Mouse (Mus musculus): ENCODE measurements around the gene Capn9.

Gene Capn9

GRCm38 (mm10) chr8:124572430-124572775 is 3.5 kb upstream of the Capn9 start:
- no peak for DNase-seq

GRCm38 (mm10) chr8:124573552-124574340 is 2.2 kb upstream of the Capn9 start:
- DNase-seq, result peak; percentile 86

- DNase-seq, result no peak
Observed at GRCm38 (mm10) chr8:124576751-124577150, 840 bp downstream of the Capn9 start.

GRCm38 (mm10) chr8:124585718-124586425 is 10.0 kb downstream of the Capn9 start:
- DNase-seq, result no peak

- no peak for DNase-seq
Observed at GRCm38 (mm10) chr8:124586556-124586955, 10.6 kb downstream of the Capn9 start.

- no peak for DNase-seq
Observed at GRCm38 (mm10) chr8:124589393-124589792, 13.5 kb downstream of the Capn9 start.

GRCm38 (mm10) chr8:124604066-124604465 is 28.2 kb downstream of the Capn9 start:
- DNase-seq, result no peak

- no peak for DNase-seq
Observed at GRCm38 (mm10) chr8:124608239-124608971, 32.5 kb downstream of the Capn9 start.

GRCm38 (mm10) chr8:124608972-124609353 is 33.1 kb downstream of the Capn9 start:
- DNase-seq, result no peak

GRCm38 (mm10) chr8:124614325-124614724 is 38.4 kb downstream of the Capn9 start:
- DNase-seq, result no peak

- peak; percentile 56 for DNase-seq
Observed at GRCm38 (mm10) chr8:124617266-124617869, 41.5 kb downstream of the Capn9 start.

GRCm38 (mm10) chr8:124618252-124618651 is 42.3 kb downstream of the Capn9 start:
- no peak for DNase-seq

- DNase-seq, result no peak
Observed at GRCm38 (mm10) chr8:124621255-124621654, 45.3 kb downstream of the Capn9 start.

- no peak for DNase-seq
Observed at GRCm38 (mm10) chr8:124626251-124626650, 50.3 kb downstream of the Capn9 start.

- no peak for DNase-seq
Observed at GRCm38 (mm10) chr8:124630489-124630888, 54.6 kb downstream of the Capn9 start.

GRCm38 (mm10) chr8:124630891-124631290 is 55.0 kb downstream of the Capn9 start:
- DNase-seq, result no peak

GRCm38 (mm10) chr8:124631966-124632365 is 56.1 kb downstream of the Capn9 start:
- DNase-seq, result no peak

GRCm38 (mm10) chr8:124633001-124633703 is 57.2 kb downstream of the Capn9 start:
- DNase-seq, result no peak

- no peak for DNase-seq
Observed at GRCm38 (mm10) chr8:124634411-124635246, 58.7 kb downstream of the Capn9 start.

- DNase-seq, result no peak
Observed at GRCm38 (mm10) chr8:124635247-124635502, 59.3 kb downstream of the Capn9 start.

- no peak for DNase-seq
Observed at GRCm38 (mm10) chr8:124641599-124641998, 65.7 kb downstream of the Capn9 start.

All from liver (tissue).